Mouse (Mus musculus) forelimb bud, embryonic 11.5 days (tissue): ENCODE measurements at regions not wholly inside any gene's neighbourhood (a gene's known extent, or its start where the extent isn't known, plus 50 kb on each side); places are given as distances from the start of the nearest gene placed in this dataset.

Source experiments
- DNase-seq: peaks from one replicate; pipeline ENCODE4 v3.0.0-alpha.2; 2012; ENCODE audit warnings: low read depth, low spot score

DNA sequence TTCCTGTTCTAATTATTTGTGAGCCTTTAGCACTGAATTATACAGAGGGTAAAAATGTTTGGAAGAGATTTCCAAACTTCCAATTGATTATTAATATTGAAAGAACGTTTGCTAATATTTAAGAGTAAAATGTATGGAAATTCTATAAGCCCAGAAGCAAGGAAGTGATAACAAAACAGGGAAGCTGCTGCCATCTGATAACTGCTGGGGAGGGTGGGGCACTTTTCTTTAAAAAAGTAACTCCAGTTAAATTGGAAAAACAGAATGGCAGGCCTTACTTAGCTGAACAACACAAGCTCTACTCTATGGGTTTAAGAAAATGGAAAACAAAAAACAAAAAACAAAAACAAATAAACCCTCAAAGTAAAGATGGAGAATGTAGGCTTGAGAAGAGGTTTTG lies 1327.7 kb downstream of the Hace1 start:
- no peak for DNase-seq

DNA sequence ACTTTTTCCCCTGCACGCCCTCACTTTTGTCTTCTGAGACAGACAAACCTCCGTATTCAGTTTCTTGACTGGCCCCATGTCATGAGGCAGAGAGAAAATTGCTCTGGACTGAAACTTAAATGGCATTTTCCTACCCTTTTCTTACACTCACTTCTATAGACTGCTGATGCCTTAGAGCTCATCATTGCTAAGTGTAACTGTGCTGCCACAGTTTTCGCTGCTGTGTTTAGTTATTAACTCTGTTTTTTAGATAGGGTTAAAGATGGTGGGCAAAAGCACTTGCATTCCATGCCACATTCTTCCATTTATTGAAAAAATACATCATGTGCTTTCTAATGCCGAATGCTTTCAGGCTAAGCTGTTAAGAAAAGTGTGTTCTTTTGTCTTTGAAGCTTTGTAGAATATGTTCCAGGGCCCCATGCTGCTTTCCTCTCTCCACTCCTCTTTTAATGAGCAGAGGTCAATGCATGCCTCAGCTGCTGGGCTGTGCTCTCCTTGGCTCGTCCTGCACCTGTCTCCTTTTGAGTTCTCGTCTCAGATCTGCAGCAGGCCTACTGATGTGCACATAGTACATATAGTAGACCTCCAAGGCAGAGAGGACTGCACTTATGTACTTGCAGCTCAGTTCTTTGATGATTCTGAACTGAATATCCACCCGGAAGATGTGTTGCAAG lies 1345.0 kb downstream of the Hace1 start:
- DNase-seq = no peak

DNA sequence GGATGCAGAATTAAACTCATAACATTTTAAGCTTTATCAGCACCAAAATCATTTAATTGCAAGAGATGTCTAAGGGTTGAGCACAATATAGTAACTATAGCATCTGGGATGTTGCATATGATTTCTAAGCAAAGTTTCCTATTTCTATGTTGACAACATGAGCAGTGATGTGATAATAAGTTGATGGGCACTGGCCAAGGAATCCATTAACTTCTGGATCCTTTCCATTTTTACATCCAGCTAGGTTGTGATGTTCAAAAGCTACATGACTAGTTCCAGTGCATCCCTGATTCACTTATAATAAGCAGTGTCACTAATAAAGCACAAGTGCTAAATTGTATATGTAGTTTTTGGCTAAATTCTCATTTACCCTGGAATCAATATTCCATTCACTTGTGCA lies 1356.7 kb downstream of the Hace1 start:
- DNase-seq = no peak

DNA sequence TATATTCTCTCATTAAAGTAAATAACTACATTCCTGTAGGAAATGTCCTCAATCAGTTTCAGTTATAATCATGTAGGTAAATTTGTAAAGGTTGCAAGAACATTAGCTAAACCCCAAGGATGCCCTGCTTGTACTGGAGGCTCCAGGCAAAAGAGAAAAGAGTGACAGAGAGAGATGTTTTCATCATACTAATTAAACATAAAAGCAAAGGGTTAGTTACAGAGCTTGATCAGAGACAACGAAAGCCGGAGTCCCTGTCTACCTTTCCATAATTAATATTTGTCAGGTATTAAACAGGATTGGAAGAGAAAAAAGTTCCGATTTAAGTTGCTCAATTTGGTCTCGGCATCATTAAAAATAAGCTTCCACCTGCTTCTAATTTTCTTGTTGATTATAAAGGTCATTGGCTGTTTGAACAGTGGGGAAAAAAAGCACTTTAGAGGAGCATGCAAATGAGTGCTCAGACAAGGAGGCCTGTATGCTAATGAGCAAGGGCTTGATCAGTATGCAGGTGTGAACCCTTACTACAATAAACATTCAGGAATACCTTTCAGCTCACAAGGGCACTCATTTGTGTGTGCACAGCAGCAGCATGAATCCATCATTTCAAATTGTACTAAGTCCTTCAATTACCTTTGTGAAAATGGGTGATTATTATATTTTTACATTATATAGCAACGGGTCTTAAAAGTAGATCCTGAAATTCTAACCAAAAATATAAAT lies 1358.8 kb downstream of the Hace1 start:
- DNase-seq = no peak

DNA sequence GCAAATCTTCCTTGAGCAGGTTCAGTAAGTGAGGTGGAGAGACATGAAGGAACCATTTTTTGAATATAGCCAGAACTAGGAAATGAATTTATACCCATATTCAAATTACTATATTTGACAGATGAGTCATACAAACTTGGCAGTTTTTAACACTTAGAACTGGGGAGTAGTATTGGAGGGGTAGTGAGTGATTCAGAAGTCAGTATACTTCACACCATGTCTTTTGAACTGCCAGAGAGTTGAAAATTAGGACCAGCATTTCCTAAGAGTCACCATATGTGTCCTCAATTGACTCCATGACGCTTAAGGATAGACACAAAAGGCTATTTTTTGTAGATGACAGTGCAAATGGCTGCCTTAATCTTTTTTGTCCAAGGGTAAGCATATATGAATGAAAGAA lies 1361.7 kb downstream of the Hace1 start:
- no peak for DNase-seq

DNA sequence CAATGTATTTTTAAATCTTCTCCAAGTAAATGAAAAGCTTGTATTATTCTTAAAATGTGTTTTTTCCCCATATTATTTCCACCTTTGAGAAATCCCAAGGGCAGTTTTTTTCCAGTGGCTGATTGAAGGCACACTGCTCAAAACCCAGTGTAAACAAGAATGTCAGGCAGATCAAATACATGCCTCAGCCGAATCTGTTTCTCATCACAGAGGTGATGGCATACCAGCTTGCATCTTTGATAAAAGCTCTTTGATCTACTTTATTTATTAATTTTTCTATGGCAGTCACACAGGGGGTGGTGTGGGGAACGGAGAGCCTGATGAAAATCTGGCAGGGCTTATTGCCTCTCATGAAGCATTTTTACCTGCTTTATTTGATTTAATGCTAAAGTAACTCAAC lies 1362.2 kb downstream of the Hace1 start:
- DNase-seq = peak; percentile 52

DNA sequence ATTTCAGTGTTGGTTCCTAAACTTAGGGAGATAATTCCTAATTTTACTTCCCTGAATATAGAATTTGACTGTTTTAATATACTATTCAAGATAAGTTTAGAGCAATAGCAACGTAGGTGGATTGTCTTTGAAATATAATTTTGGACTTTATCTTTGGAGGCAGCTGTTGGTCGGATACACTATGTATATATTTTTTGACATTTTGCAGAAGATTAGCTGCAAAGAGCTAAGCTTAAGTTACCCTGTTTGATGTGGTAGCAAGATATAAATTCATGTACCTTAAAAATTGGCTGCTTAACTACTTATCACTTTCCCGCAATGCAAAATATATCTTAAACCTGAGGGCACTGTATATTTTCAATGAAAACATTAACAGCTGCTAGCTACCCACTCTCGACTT lies 1375.3 kb downstream of the Hace1 start:
- no peak for DNase-seq

DNA sequence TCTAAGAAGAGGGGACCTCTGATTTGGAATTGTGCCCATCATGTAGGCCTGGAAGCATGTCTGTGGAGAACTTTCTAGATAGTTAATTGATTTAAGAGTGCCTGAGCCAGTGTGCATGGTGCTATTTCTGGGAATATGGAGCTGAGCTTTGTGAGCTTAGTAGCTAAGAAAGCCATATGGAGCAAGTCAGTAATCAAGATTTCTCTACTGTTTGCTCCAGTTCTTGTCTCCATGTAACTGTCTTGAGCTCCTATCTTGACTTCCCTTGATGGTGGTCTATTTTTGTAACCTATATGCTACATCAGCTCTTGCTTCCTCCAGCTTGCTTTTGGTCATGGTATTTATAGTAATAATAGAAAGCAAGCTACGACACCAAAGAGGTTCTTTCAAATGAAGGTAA lies 1377.1 kb downstream of the Hace1 start:
- DNase-seq = no peak

DNA sequence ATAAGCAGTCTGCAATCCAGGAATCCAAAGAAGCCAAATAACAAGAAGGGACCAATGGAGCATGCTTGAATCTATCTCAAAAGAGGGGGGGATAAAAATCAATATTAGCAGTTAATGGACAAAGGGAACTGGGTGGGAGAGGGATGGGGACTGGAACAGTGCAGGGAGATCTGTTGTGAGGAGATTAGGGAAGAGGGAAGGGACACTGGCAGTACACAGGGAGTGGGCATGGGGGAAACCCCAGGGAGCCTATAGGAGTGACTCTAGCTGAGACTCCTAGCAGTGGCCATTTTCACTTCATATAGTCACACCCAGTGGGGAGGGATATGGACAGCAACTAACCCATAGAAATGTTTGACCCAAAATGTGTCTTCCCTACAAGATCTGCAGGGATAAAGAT lies 1402.8 kb downstream of the Hace1 start:
- DNase-seq = no peak

DNA sequence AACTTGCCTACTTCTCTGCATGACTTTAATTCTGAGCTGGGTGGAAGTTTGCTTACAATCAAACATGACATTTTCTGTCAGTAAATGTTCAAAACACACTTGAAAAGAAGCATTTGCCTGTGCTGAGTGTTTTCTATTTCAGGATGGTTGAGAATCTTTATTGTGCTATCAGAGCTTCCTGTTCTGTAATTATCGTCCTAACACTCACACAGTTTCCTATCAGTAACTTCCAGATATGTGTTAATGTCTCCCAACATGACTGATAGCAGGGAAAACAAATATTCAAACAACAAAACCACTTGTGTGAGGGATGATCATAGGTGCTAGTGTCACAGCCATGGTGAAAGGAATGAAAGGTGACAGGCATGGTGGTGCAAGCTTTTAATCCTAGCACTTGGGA lies 1422.1 kb downstream of the Hace1 start:
- no peak for DNase-seq

DNA sequence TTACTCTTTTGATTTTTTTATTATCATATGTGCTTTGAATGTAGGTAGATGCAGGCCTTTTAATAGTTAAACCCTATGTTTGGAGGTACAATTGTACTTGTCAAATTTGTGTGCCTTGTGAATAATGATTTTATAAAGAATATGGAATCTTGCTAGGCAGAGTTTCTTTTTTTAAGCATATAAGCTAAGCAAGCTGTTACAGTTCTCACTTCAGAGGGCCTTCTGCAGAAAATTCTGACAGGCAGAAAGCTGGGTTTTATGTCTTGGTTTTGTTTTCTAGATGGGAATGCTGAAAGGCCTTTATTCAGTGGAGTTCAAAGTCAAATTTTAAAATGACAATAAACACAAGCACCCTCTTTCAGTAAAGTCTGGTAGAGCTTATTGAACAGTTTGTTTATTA lies 1451.1 kb downstream of the Hace1 start:
- DNase-seq = no peak

DNA sequence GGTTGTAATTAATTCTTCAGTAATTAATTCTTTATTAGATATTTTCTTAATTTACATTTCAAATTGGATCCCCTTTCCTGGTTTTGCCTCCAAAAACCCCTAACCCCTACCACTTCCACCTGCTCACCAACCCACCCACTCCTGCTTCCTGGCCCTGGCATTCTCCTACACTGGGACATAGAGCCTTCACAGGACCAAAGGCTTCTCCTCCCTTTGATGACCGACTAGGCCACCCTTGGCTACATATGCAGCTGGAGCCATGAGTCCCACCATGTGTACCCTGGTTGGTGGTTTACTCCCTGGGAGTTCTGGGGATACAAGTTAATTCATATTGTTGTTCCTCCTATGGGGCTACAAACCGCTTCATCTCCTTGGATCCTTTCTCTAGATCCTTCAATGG lies 1477.0 kb downstream of the Hace1 start:
- no peak for DNase-seq

DNA sequence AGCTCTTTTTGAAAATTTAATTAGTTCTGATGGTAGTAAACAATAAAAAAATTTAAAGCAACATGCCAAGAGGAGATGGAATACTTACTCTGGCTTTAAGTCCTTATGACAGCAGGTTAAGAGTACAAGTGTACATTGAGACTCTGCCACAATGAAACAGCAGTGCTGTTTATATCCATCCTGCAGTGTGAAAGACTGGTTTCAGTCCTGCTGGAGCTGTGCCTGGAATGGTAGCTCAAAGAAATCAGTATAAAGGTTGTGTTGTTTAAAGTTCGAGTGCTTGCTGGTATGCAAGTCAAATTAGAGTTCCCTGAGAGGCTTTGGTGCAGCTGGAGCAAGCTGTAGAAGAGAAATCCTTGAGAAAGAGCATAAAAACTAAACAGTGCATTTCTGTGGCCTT lies 1524.9 kb downstream of the Hace1 start:
- DNase-seq = peak; percentile 1
